Mouse (Mus musculus) C2C12 (cell line): ENCODE results near the gene Tob2.

Source experiments
- CEBPB ChIP-seq: IDR thresholded peaks from one replicate; pipeline ENCODE4 v1.6.1; 2011; ENCODE audit warnings: low read depth, mild to moderate bottlenecking, control low read depth, moderate library complexity
- CTCF ChIP-seq: IDR thresholded peaks from one replicate; pipeline ENCODE4 v1.5.1; 2011; ENCODE audit not compliant: control insufficient read depth, insufficient read depth, insufficient read length
- MAX ChIP-seq: IDR thresholded peaks from one replicate; pipeline ENCODE4 v1.6.1; 2011; ENCODE audit warnings: mild to moderate bottlenecking, control low read depth
- MYOD1 ChIP-seq: IDR thresholded peaks from one replicate; pipeline ENCODE4 v1.6.1; 2011; ENCODE audit warnings: low read depth; ENCODE audit not compliant: control insufficient read depth, insufficient read length
- MYOG ChIP-seq: IDR thresholded peaks from one replicate; pipeline ENCODE4 v1.6.1; 2011; ENCODE audit not compliant: control insufficient read depth, insufficient read length; ENCODE audit errors: extremely low read depth
- USF1 ChIP-seq: IDR thresholded peaks from one replicate; pipeline ENCODE4 v1.6.1; 2011; ENCODE audit warnings: low read depth, mild to moderate bottlenecking, control low read depth, moderate library complexity

GRCm38 (mm10) chr15:81808799-81809198 lies 49.8 kb downstream of the Tob2 start:
- TF ChIP-seq CTCF (no peak), USF1 (no peak), MYOG (no peak), MYOD1 (no peak), MAX (no peak), CEBPB (no peak)
